Mouse (Mus musculus): ENCODE data around the gene G6pdx.

The G6pdx gene

GRCm38 (mm10) chrX:74428826-74429276, at the start of gene G6pdx:
G6pdx (minus strand) TSS chrX:74429194.
- DNase-seq (ENCODE audit: low spot score in 2 of 2), result peak; percentile 75 to 82

GRCm38 (mm10) chrX:74452773-74453172, 23.8 kb upstream of the G6pdx start:
- DNase-seq (ENCODE audit: low spot score in 2 of 2), result no peak

GRCm38 (mm10) chrX:74451157-74451912, 22.3 kb upstream of the G6pdx start:
- DNase-seq (ENCODE audit: low spot score in 2 of 2), result no peak

- peak in 1 of 2 experiments; percentile 64 for DNase-seq (ENCODE audit: low spot score in 2 of 2)
These were observed 362 bp upstream of the G6pdx start for GRCm38 (mm10) chrX:74429290-74429821.

- DNase-seq (ENCODE audit: low spot score in 2 of 2), result no peak
These were observed 708 bp downstream of the G6pdx start for GRCm38 (mm10) chrX:74428146-74428825.

- DNase-seq (ENCODE audit: low spot score in 2 of 2), result no peak
These were observed 1.9 kb downstream of the G6pdx start for GRCm38 (mm10) chrX:74427116-74427515.

- DNase-seq (ENCODE audit: low spot score in 2 of 2), result no peak
These were observed 2.7 kb downstream of the G6pdx start for GRCm38 (mm10) chrX:74426256-74426655.

GRCm38 (mm10) chrX:74425195-74425594, 3.8 kb downstream of the G6pdx start:
- DNase-seq (ENCODE audit: low spot score in 2 of 2), result peak in 1 of 2 experiments; percentile 54

GRCm38 (mm10) chrX:74424443-74424842, 4.6 kb downstream of the G6pdx start:
- peak in 1 of 2 experiments; percentile 62 for DNase-seq (ENCODE audit: low spot score in 2 of 2)

GRCm38 (mm10) chrX:74413377-74413776, 15.6 kb downstream of the G6pdx start:
- peak in 1 of 2 experiments; percentile 43 for DNase-seq (ENCODE audit: low spot score in 2 of 2)

- DNase-seq (ENCODE audit: low spot score in 2 of 2), result no peak
These were observed 20.7 kb downstream of the G6pdx start for GRCm38 (mm10) chrX:74408340-74408739.

GRCm38 (mm10) chrX:74400136-74400535, 28.9 kb downstream of the G6pdx start:
- DNase-seq (ENCODE audit: low spot score in 2 of 2), result no peak

GRCm38 (mm10) chrX:74392535-74393443, 36.2 kb downstream of the G6pdx start, which contains the start of the genes Fam3a and Ikbkg:
Fam3a (minus strand) TSS chrX:74393272.
Ikbkg (plus strand) TSS chrX:74393290.
- peak; percentile 53 to 77 for DNase-seq (ENCODE audit: low spot score in 2 of 2)

- no peak for DNase-seq (ENCODE audit: low spot score in 2 of 2)
These were observed 40.8 kb downstream of the G6pdx start for GRCm38 (mm10) chrX:74388153-74388552.

- no peak for DNase-seq (ENCODE audit: low spot score in 2 of 2)
These were observed 44.5 kb downstream of the G6pdx start for GRCm38 (mm10) chrX:74384451-74384850.

GRCm38 (mm10) chrX:74372888-74373549, 56.0 kb downstream of the G6pdx start, which contains the start of the genes Ubl4a and Slc10a3:
Ubl4a (minus strand) TSS chrX:74373218.
Slc10a3 (minus strand) TSS chrX:74373349.
- DNase-seq (ENCODE audit: low spot score in 2 of 2), result peak; percentile 58 to 81

GRCm38 (mm10) chrX:74368209-74368909, 60.6 kb downstream of the G6pdx start:
- peak; percentile 54 to 68 for DNase-seq (ENCODE audit: low spot score in 2 of 2)

GRCm38 (mm10) chrX:74367512-74367911, 61.5 kb downstream of the G6pdx start:
- peak in 1 of 2 experiments; percentile 2 for DNase-seq (ENCODE audit: low spot score in 2 of 2)
